Mouse (Mus musculus): ENCODE measurements at regions not wholly inside any gene's neighbourhood (a gene's known extent, or its start where the extent isn't known, plus 50 kb on each side); places are given as distances from the start of the nearest gene placed in this dataset.
A peak's percentile ranks its signal among the peaks of the same experiment; 100 is the strongest.

- DNase-seq = no peak
Measured at GRCm38 (mm10) chr13:54318601-54319000, 52.5 kb upstream of the Cplx2 start.

- DNase-seq = peak; percentile 25
Measured at GRCm38 (mm10) chr13:54320212-54320611, 50.9 kb upstream of the Cplx2 start.

GRCm38 (mm10) chr13:54321011-54321410, 50.1 kb upstream of the Cplx2 start:
- DNase-seq = no peak

Measured in embryo, embryonic 11 days (tissue).